Mouse (Mus musculus): ENCODE data around the gene Gm5136.

DNA sequence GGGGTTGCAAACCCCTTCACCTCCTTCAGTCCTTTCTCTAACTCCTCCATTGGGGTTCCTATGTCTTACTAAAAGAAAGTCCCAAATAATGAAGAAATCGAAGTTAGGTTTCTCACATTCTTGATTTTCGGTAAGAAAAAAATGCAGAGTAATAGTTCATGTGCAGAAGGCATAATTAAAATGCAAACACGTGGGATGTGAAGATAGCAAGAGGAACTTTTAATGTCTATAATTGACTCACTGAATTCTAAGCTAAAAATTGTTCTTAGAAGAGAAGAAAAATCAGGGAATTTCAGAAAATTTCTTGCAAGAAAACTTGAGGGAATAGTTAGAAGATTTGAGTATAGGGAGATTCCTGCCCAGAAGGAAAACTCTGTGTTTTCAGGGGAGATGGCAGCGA is 26.4 kb upstream of the Gm5136 start:
- TF ChIP-seq CTCF (IDR thresholded peaks at IDR 0.05; ENCODE audit: extremely low read depth, insufficient read length, insufficient replicate concordance, low read depth, low read length) (no peak), POLR2A (IDR thresholded peaks at IDR 0.05; ENCODE audit: low read depth, low read length) (no peak)

Data from small intestine, adult 2 months (tissue).